Mouse (Mus musculus): ENCODE results near the gene Cpa4.

The Cpa4 gene

DNA sequence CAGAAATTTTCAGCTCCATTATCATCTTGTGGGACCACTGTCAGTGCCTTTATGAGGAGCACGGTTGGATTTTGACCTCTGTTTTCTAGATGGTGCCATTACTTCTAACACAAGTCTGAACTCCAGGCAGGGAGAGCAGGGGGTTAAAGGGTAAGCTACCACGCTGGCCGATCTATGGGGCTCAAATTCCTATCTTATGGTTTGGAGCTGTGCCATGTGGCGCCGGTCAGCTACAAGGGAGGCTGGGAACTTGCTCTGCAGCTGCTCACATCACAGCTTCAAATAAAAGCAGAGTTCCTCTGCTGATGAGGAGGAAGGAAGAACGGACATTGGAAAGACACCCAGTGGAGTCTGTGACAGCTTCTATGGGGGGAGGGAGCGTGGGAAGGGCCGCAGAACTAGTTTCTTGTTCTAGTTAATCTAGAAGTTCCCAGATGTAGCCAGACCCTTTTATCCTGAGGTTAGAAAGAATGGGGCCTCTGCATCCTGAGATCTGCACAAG is 67.2 kb downstream of the Cpa4 start:
- peak; percentile 48 for DNase-seq

DNA sequence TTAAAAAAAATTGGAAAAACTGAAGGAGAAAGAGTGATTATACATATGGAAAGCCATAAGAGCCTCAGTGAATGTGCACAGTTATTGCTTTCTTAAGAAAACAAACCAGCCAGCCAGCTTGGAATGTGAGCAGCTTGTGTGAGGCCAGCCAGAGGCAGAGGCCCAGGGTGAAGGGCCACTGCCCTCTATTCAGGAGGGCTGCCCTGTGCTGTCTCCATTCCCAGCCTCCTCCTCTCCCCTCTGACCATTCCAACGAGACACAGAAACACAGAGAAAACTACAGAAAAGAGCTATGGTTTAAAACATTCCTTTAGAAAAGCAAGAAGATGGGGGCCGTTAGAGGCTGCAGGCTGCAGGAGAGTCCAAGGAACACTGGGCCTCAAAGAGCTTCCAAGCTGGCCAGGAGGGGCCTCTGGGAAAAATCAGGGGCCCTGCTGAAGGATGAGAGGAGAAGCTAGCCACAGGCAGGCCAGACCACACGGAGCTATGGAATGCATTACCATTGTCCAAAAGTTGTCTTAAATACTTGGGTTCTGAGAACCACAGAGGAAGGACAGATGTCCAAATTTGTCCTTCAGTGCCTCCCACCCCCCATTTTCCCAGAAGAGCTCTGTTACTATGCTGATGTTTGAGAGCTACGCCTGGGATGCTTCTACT is 68.1 kb downstream of the Cpa4 start:
- DNase-seq = peak; percentile 79

- no peak for DNase-seq
Measured at GRCm38 (mm10) chr6:30638674-30639268, 70.6 kb downstream of the Cpa4 start, which contains the start of gene Cpa1. TSS of gene Cpa1 (plus strand) at chr6:30639218.
